Mouse (Mus musculus) embryo, embryonic 11.5 days (tissue): ENCODE data around the gene Ptprj.
A peak's percentile ranks its signal among the peaks of the same experiment; 100 is the strongest.
"Not testable (repeated sequence)": the region's sequence is repeated elsewhere in the genome, so short reads cannot be mapped to it uniquely, and the experiment has no call there.

Experiments
- DNase-seq: peaks from one replicate; pipeline ENCODE4 v3.0.0-alpha.2; 2012; ENCODE audit warnings: low read depth, low spot score

Gene Ptprj

GRCm38 (mm10) chr2:90486226-90486755 lies 94.2 kb downstream of the Ptprj start:
- DNase-seq = no peak

- DNase-seq = no peak
These were observed 98.9 kb downstream of the Ptprj start for GRCm38 (mm10) chr2:90481505-90481904.

GRCm38 (mm10) chr2:90480747-90481308 lies 99.6 kb downstream of the Ptprj start:
- no peak for DNase-seq

- DNase-seq = no peak
These were observed 101.9 kb downstream of the Ptprj start for GRCm38 (mm10) chr2:90478531-90478930.

GRCm38 (mm10) chr2:90477617-90478016 lies 102.8 kb downstream of the Ptprj start:
- DNase-seq = no peak

- DNase-seq = no peak
These were observed 103.7 kb downstream of the Ptprj start for GRCm38 (mm10) chr2:90476792-90477191.

GRCm38 (mm10) chr2:90476319-90476718 lies 104.1 kb downstream of the Ptprj start:
- DNase-seq = no peak

GRCm38 (mm10) chr2:90474593-90475405 lies 105.6 kb downstream of the Ptprj start:
- DNase-seq = peak; percentile 88

GRCm38 (mm10) chr2:90472701-90473100 lies 107.7 kb downstream of the Ptprj start:
- DNase-seq = no peak

- DNase-seq = no peak
These were observed 110.3 kb downstream of the Ptprj start for GRCm38 (mm10) chr2:90470122-90470521.

- DNase-seq = no peak
These were observed 114.0 kb downstream of the Ptprj start for GRCm38 (mm10) chr2:90466480-90466879.

- DNase-seq = no peak
These were observed 116.7 kb downstream of the Ptprj start for GRCm38 (mm10) chr2:90463735-90464134.

GRCm38 (mm10) chr2:90462252-90462651 lies 118.2 kb downstream of the Ptprj start:
- no peak for DNase-seq

- no peak for DNase-seq
These were observed 122.5 kb downstream of the Ptprj start for GRCm38 (mm10) chr2:90457946-90458345.

GRCm38 (mm10) chr2:90452380-90452779 lies 128.1 kb downstream of the Ptprj start:
- no peak for DNase-seq

- DNase-seq = no peak
These were observed 131.3 kb downstream of the Ptprj start for GRCm38 (mm10) chr2:90448967-90449740.

- no peak for DNase-seq
These were observed 136.6 kb downstream of the Ptprj start for GRCm38 (mm10) chr2:90443811-90444210.

- not testable (repeated sequence) for DNase-seq
These were observed 138.6 kb downstream of the Ptprj start for GRCm38 (mm10) chr2:90441811-90442210.

- DNase-seq = not testable (repeated sequence)
These were observed 140.3 kb downstream of the Ptprj start for GRCm38 (mm10) chr2:90440169-90440568.

GRCm38 (mm10) chr2:90437453-90437852 lies 143.0 kb downstream of the Ptprj start:
- not testable (repeated sequence) for DNase-seq

GRCm38 (mm10) chr2:90429782-90430181 lies 150.7 kb downstream of the Ptprj start:
- DNase-seq = not testable (repeated sequence)
